Mouse (Mus musculus): ENCODE data around the gene Rabgap1l.
"Not testable (repeated sequence)": the region's sequence is repeated elsewhere in the genome, so short reads cannot be mapped to it uniquely, and the experiment has no call there.

Gene Rabgap1l

DNA sequence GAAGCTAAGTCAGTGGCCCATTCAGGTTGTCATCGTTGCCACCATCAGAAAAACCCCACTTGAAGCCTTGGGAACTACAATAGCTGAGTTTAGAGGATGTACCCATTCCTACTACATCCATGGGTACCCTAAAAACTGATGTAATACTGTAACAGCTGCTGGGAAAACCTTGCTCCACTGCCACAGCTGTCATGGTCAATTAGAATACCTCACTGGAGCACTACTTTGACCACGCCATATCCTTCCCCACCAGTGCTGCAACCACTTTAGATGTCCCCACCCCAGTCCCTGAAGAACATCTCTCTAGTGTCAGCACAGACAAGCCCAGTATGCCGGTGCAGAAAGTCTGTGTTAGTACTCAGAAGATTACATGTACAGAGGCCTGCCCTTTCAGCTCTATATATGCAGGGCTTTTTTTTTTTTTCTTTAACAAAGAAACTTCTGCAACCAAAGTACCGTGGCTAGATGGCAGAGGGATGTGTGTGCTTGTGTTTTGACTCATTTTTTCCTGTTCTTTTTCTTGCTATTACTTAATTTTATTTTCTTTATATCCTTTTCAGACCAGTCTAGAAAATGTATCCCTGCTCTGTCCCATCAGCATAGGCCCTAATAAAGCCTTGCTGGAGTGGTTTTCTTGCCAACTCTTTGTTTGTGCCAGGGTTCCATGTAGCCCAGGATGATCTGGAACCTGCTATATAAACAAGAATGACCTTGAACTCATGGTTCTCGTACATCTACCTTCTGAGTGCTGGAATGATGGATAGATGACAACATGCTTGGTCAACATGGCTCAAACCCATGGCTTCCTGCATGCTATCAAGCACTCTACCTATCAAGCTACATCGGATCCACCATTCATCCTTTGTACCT lies 100.6 kb downstream of the Rabgap1l start:
- no peak for DNase-seq (ENCODE audit: low read depth)

DNA sequence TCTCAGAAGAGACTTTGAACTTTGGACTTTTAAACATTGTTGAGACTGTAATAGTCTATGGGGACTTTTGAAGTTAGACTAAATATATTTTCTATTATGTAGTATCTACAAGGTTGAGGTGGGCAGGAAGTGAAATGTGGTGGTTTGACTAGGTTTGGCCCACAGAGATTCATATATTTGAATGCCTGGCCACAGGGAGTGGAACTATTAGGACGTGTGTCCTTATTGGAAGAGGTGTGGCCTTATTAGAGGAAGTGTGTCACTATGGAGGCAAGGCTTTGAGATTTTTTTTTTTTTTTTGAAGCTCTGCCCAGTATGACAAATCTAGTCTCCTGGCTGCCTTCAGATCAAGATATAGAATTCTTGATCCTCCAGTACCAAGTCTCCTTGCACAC lies 101.8 kb downstream of the Rabgap1l start:
- no peak for DNase-seq (ENCODE audit: low read depth)

DNA sequence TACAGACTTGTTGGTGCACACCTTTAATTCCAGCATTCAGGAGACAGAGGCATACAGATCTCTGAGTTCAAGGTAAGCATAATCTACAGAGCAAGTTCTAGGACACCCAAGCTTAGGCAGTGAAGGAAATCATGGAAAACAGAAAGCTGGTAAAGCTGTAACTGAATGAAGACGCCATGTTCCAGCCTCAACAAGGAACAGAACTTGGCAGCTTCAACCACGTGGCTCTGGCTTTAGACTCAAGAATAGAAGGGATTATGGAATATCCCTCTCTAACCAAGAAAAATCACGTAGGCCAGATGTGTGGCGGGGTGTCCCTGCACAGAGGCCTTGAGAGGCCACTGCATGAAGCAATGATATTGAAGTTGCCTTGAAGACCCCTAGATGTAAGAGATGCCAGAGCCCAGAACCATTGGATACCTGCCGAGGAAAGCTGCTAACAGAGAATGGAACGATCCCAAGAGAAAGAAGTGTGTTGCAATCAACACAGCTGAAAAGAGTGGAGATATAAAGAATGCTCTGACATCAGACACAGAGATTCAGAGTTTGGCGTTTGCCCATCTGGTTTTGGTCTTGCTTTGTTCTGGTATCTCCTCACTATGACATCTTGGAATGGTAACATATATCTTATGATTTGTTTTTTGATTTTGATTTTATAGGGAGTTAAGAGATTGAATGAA lies 102.4 kb downstream of the Rabgap1l start:
- no peak for DNase-seq (ENCODE audit: low read depth)

DNA sequence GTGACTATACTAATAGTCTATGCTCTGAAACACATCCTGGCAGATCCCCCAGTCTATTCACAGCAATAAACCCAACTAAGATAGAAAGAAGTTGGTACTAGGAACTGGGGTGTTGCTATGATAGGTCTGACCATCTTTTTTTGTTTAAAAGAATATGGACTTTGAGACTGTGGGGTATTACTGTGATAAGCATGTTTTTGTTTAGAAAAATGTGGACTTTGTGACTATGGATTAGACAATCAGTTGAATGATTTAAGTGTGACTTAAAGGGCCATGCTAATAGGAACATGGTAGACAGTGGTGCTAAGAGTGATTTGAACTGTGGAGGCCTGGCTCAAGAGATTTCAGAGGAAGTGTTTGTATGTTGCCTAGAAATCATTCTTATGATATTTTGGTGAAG lies 103.5 kb downstream of the Rabgap1l start:
- no peak for DNase-seq (ENCODE audit: low read depth)

DNA sequence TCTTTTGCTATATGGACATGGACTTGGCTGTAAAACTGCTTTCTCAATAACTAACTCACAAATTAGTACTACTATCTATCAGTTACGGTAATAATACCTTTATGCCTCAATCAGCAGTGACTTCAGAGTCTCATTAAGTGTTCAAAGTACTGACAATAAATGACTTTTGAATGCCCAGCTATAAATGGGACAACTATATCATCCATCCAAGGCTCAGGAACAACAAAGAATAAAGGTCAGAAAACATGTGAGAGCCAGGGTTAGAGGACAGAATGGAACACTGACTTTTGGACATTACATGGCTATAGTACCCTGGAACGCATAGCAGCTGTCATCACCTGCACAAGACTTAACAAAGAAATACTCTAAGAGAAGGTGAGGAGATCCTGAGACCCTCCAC lies 108.8 kb downstream of the Rabgap1l start:
- no peak for DNase-seq (ENCODE audit: low read depth)

DNA sequence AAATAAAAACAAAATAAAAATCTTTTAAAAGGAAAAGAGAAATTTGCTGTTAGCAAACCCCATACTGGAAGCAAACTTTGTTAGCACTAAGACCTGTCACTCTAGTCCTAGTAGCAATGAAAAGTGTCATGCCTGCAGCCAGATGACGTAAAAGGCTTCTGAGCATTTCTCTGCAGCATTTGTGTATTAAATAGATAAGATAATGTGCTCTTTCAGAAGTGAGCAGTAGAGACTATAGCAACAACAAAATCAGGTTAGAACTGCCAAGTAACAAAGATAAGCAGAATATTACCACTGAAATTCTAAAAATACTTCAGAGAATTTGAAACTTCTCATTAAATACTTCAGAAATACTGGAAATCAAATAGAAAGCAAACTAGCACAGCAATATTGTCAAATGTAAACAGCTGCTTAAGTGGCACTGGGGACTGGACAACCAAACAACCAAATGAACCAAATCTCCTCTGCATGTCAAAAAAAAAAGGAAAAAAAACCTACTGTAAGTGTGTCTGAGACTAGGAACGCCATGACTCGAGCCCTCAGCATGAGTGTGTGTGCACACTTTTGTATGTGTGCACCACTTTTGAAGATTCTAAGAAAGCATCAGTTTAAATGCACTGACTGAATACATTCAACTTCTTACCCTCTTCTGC lies 111.5 kb downstream of the Rabgap1l start:
- no peak for DNase-seq (ENCODE audit: low read depth)

DNA sequence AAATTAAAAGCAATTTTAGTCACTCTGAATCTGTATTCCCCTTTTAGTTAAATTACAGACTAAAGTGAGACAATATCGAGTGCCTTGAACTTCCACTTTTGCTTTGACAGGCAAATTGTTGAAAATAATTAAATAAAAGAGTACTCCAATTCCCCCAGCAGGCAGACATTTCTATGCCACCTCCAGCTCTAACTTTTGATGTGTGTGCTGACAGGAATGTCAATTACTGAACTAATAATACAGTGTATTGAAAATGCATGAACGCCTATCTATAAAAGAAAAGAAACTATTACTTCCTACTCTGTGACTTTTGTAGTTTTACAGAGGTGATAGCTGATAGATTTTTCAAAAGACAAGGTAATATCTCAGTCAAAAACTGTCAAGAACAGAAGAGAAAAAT lies 118.2 kb downstream of the Rabgap1l start:
- no peak for DNase-seq (ENCODE audit: low read depth)

DNA sequence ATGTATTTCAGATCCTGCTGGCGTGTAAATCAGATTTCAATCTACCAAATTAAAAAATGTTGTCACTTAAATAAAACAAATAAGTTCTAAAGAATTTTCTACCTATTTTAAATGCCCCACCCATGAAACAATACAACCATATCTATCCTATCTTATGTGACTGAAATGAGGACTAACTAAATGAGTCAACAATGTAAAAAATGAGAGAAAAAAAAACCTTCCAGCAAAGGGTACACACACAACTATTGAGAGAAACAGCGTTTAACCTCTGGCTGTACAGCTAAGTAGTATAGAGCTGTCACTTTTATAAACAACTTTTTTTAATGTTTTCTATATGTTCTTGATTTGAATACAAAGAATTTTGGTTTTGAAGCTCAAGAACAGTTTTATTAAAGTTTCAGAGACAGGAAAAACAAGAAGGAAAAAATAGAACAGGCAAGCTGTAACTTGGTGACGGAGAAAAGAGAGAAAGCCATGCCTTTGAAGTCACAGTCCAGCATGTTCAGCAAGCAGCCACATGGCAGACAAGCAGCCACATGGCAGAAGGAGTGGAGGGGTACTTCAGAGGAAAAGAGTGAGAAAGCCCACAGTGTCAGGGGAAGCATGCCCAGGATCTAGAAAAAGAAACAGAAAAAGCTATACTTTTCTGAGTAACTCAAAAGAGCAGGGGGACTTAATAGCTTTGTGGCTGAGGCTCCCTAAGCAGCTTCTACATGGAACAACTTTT lies 120.8 kb downstream of the Rabgap1l start:
- no peak for DNase-seq (ENCODE audit: low read depth)

DNA sequence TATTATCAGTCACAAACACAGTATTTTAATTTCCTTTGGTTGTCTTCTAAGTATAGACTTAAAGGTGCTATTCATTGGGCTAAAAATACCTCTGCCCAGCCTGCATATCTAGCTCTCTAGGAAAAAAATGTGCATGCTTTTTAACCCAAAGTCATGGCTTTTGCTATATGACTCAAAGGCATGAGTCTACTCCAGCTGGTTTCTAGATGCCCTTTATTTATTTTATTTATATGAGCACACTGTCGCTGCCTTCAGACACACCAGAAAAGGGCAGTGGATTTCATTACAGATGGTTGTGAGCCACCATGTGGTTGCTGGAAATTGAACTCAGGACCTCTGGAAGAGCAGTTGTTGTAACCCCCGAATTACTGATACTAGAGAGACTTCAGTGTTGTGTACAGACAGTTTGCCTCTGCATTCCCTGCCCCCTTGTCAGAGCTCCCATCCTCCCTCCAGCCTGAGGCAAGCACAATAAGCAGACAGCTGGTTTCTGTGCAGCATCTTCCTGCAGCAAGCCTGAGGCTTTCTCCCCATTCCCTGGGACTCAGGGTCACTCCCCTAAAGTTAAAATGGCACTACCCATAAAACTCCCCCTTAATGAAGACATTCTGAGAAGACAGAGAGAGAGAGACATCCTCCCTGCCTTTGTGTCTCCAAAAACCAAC lies 137.1 kb downstream of the Rabgap1l start:
- DNase-seq (ENCODE audit: low read depth) = no peak

DNA sequence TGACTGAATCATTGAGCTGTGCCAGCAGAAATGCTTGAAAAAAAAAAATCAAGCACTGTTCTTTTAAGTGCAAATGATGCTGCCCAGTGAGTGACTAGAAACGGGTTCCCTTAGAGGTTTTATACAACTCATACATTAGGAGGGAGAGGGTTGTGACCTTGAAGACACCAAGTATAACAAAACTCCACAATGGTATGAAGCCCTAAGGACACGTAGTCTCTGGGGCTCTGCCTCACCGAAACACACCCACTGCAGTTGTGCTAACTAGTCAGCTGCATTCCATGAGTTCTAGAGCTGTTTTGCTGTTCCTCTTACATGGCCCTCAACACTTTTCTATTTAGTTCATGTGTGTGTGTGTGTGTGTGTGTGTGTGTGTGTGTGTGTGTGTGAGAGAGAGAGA lies 141.3 kb downstream of the Rabgap1l start:
- DNase-seq (ENCODE audit: low read depth) = no peak

DNA sequence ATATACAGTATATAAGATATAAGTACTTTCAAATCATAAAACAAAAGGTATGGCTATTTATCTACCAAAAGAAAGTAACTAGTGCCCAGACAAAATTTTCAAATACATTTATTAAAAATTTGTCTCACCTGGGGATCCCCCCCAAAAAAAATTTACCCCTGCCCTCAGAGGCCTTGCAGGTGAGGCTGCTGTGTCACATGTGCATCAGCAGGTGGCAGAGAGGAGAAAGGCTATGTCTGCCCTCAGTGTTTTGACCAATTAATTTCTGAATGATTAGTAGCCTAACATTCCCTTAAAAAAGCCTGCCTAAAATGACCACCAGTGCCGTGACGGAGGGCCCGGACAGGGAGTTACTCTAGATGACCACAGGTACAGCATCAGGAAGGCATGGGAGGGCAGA lies 147.6 kb downstream of the Rabgap1l start:
- no peak for DNase-seq (ENCODE audit: low read depth)

DNA sequence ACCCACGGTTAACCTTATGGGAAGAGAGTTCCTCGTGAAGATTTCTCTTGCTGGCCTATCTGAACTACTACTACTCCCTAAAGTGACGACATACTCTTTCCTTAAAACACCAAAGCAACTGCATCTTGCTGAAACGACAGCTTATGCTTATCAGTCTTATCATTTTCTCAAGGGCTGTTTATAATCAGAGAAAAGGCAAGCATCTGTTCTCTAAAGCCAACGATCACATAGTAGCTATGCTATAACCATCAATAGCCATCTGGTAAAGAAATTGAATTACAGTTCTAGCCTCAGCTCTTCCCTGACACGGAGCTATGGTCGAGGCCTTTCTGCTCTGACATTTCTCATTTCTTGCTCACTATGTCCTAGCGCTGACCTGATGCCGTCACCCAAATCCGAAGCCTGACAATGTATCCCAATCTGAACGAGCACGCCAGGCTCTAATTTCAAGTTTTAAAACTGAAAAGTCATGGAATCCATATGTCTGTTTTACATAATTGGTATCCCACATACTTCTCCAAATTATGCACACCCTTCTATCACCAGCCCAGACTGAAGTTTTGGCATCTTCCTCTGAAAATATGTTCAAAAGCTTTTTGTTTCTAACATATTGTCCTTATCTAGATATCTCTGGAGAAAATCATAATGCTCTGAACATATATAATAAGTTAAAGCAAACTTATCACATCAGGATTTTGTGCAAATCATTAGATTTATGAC lies 164.6 kb downstream of the Rabgap1l start:
- no peak for DNase-seq (ENCODE audit: low read depth)

DNA sequence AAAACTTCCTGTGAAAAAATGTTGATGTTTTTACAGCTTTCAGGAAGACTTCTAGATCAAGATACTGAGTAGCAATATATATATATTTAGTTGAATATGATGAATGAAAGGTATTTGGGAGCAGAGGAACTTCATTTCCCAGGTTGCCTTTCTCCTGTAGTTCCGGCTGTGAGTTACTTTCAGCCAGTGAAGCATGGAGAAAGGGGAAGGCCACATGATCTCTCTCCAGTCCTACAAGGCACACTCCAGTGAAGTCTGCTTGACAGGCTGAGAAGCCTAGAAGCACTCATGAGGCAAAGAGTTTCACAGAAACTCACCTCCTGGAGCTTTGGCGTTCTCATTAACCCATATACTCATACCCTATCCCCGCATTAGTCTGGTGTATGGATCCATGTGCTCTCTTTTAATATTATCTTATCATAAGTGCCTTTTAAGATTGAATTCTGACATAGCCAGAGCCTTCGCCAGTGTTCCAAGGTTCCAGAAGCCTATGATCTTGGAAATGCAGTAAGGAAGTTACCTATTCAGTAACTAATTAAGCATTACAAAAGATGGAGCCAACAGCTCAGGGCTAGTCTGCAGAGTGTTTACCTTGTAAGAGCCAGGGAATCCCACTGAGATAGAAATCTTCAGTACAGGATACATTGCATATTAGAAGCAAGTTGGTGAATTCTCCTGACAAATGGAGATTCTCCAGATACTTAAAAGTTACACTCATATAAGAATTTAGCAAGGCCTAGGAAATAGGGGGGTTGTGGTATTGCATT lies 168.5 kb downstream of the Rabgap1l start:
- DNase-seq (ENCODE audit: low read depth) = not testable (repeated sequence)

DNA sequence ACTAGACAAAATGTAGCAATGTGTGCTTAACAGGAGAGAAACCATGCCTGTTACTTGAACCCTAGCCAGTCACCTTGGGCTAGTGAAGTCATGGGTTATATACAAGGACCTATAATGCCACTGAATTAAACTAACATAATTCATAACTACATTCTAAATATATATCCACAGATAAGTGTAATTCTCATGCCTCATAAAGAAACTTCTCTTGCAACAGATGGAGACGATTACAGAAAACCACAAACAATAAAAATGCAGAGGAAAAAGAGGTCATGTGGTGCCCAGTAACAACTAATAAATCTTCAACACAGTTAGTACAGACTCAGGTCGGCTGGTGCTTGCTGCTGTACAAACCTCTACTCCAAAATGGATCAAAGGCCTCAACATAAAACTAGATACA lies 174.8 kb downstream of the Rabgap1l start:
- no peak for DNase-seq (ENCODE audit: low read depth)

DNA sequence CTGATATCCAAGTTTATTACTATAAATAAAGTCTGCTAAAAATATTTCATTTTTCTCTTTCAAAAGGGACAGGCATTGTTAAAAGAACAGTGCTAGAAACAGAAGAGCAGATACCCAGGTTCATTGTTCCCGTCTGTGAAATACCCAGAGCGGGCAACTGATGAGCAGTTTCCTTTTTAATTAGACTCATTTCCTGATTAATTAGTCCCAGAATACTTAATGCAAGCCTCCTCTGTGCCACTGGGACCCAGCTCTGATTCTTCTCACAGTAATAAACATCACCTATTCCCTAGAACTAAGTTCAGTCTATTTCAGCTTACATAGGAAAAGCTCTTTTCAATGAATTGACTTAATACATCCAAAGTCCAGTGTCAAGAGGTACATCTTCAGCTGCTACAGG lies 186.6 kb downstream of the Rabgap1l start:
- no peak for DNase-seq (ENCODE audit: low read depth)

DNA sequence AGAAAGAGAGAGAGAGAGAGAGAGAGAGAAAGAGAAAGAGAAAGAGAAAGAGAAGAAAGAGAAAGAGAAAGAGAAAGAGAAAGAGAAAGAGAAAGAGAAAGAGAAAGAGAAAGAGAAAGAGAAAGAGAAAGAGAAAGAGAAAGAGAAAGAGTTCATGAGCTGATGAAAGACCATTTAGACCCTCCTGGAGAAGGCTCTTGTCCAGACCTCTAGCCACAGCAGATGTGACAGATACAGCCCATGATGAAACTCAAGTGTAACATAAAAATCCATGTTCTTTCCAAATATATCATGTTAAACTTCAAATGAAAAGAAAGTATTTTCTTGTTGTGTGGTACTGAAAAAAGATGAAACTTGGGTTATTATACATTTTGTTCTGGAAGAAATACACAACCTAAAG lies 189.7 kb downstream of the Rabgap1l start:
- not testable (repeated sequence) for DNase-seq (ENCODE audit: low read depth)

DNA sequence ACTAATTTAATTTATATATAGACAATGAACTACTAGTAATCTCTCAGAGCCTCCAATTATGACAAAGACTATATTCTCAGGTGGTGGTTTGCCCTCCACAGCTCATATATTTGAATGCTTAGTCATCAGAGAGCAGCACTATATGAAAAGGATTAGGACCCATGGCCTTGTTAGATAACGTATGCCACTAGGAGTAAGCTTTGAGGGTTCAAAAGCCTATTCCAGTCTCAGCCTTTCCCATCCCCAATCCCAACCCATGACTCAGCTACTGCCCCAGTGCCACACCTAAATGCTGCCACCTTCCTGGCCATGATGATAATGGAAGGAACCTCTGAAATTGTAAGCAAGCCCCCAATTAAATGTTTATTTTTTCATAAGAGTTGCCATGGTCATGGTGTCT lies 195.6 kb downstream of the Rabgap1l start:
- no peak for DNase-seq (ENCODE audit: low read depth)

DNA sequence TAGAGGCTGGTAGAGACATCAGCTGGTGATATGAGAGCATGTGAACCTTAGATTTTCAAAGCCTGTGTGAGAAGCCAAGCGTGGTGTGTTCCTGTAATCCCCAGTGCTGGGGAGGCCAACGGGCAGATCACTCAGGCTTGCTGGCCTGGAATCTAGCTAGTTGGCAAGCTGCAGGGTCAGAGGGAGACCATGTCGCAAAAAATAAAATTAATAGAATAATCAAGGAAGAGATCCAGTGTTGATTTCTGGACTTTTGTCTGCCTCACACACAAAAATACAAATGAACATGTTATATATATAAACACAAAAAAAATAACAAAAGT lies 196.1 kb downstream of the Rabgap1l start:
- DNase-seq (ENCODE audit: low read depth) = no peak

DNA sequence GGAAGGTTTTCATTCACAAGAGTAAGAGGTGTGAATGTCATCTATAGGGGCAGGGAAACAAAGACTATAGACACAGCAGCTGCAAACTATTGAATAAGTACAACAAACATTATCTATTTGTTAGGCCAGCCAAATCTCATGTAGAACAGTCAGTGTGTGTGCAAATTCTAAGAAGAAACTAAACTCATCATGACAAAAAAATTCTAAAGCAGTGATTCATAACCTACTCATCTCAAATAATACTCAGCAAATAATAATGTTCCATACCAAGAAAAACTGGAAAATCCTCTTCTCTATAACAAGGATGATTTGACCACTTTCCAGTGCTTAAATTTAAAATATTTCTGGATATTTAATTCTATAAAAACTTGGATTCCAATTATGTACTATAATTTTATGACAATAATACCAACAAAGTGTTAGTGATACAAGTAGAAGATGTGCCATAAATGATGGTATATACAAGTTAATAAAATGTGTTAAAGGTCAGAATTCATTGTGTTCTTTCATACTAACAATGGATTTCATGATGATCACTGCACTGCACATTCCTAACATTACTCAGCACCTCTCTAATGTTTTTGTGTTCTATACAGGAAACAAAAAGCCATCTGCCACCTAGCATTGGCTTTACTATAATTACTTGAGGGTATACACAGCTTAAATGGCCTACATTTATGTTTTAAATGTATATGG lies 196.6 kb downstream of the Rabgap1l start:
- no peak for DNase-seq (ENCODE audit: low read depth)

DNA sequence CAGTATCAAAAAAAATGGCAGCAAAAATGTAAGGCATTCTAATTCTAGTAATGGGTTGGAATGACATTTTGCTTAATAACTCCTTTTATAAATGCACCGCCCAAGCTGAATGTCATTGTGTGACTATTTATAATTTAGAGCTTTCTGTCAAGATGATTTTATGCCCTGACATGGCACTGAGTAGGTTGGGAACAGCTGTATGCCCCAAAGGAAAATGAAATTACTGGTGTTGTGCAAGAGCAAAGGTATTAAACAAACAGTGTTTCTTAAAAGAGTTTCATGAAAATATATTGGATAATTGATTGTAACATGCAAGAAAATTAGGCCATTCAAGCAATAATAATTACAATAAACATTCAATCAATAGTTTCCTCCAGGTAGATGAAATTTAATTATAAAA lies 198.4 kb downstream of the Rabgap1l start:
- no peak for DNase-seq (ENCODE audit: low read depth)

Data from naive thymus-derived CD4-positive, alpha-beta T cell, adult 2 months (primary cell).